Comparison of ENCODE assay signal across 8 mouse cellular contexts in the genomic region with DNA sequence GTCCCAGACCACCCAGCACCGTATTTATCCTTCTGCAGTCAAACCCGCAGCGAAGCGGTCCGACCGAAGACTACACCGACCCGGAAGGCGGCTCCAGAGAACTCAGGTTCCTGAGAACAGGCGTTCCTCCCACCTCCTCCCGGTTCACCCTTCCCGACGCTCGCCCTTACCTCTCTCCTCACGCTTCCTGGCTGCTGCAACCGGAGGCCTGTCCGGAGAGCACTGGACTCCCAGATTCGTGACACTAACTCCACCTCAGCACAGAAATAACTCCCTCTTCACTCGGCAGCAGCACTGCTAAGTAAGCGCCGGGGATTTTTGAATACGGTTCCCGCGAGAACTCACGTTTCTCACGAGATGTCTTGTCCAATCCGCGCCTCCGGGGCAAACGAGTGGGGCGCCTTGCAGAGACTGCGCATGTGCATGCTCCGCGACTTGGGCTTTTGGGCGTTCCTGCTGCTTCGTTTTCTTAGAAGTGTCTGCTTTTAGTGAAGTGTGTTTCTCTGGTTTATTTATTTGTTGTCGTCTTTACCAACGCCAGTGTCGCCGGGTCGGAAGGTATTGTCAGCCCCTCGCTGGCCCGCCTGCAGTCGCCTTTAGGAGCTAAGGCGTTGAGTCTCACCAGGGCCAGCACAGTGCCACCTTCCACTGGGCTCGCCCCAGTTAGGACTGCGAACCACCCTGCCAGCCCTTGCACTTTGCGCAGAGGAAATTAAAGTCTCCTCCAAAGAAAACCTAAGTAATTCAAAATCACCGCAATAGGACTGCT. TPM values are rescaled to one million over a fixed set of nuclear protein-coding genes. Genes with fewer than 3 reads are reported as not detected.
DNase-seq lines count a peak whose midpoint lies in the region; ATAC-seq and TF ChIP-seq lines count a peak whose summit lies in the region.

A gene (minus strand): TSS at position 324 of the 769 bp plus-strand sequence.

- peak; percentile 95 for ATAC-seq in cerebellum, adult (ENCODE audit: insufficient number of reproducible peaks, low FRiP score, low TSS enrichment)
- peak; percentile 98 for ATAC-seq in forebrain, embryonic 13.5 days
- ATAC-seq in neural tube, embryonic 15.5 days (ENCODE audit: low FRiP score): peak; percentile 96

- H3K9ac ChIP-seq in ES-Bruce4 (ENCODE audit: low read depth, poor library complexity, severe bottlenecking): peak within 1 kb of the TSS; percentile 77
- peak within 1 kb of the TSS; percentile 71 for H3K9ac ChIP-seq in forebrain, embryonic 13.5 days
- H3K9ac ChIP-seq in neural tube, embryonic 15.5 days (replicated peaks): peak within 1 kb of the TSS; percentile 74

- no peaks in the 10 kb centered on the region for H3K27me3 ChIP-seq in ES-Bruce4 (ENCODE audit: control insufficient read depth, insufficient read depth, low read length, poor library complexity, severe bottlenecking)
- peaks cover 3% of the 10 kb centered on the region; the same call in 1 of the 2 replicates for H3K27me3 ChIP-seq in forebrain, embryonic 13.5 days
- H3K27me3 ChIP-seq in neural tube, embryonic 15.5 days (replicated peaks): no peaks in the 10 kb centered on the region

- no peak for TF ChIP-seq CTCF in ES-Bruce4 (IDR thresholded peaks at IDR 0.05; ENCODE audit: low read depth, low read length)

- H3K4me3 ChIP-seq in ES-Bruce4 (ENCODE audit: low read depth, low read length): peak within 1 kb of the TSS; percentile 95
- H3K4me3 ChIP-seq in forebrain, embryonic 13.5 days: peak within 1 kb of the TSS; percentile 71
- peak within 1 kb of the TSS; percentile 72 for H3K4me3 ChIP-seq in neural tube, embryonic 15.5 days (replicated peaks)

- peak; percentile 95 to 97 for DNase-seq in heart, postnatal 14 days
- peak; percentile 94 for DNase-seq in layer of hippocampus, adult 11-12 months (ENCODE audit: low spot score)
- DNase-seq in lung, adult 18-20 months: peak; percentile 95 to 96
- DNase-seq in testis, postnatal 14 days (ENCODE audit: low spot score): peak; percentile 96

- peak within 1 kb of the TSS; percentile 83 for H3K4me2 ChIP-seq in forebrain, embryonic 13.5 days
- H3K4me2 ChIP-seq in neural tube, embryonic 15.5 days: peak within 1 kb of the TSS; percentile 79

- H3K36me3 ChIP-seq in ES-Bruce4 (ENCODE audit: control insufficient read depth, insufficient read depth, low read length, poor library complexity, severe bottlenecking): peaks cover 19% of the 10 kb centered on the region
- peaks cover 17% of the 10 kb centered on the region for H3K36me3 ChIP-seq in forebrain, embryonic 13.5 days (ENCODE audit: poor library complexity, severe bottlenecking)
- H3K36me3 ChIP-seq in neural tube, embryonic 15.5 days: no peaks in the 10 kb centered on the region

- intact Hi-C loops in heart, postnatal 14 days (cut with DNase I): loop anchor here (5.0 kb wide), 1 partner anchor 859 kb away; no protein-coding TSS in a partner anchor

- no peaks in the 10 kb centered on the region for H3K4me1 ChIP-seq in ES-Bruce4 (ENCODE audit: control insufficient read depth, insufficient read depth, low read length)
- H3K4me1 ChIP-seq in forebrain, embryonic 13.5 days: peaks cover 21% of the 10 kb centered on the region
- H3K4me1 ChIP-seq in neural tube, embryonic 15.5 days: peaks cover 18% of the 10 kb centered on the region

- peak within 1 kb of the TSS; percentile 62; the same call in 1 of the 2 replicates for H3K27ac ChIP-seq in ES-Bruce4 (ENCODE audit: insufficient read depth, low read length)
- H3K27ac ChIP-seq in forebrain, embryonic 13.5 days: no peak within 1 kb of the TSS
- peak within 1 kb of the TSS; percentile 76 for H3K27ac ChIP-seq in neural tube, embryonic 15.5 days (replicated peaks)

- TF ChIP-seq EP300 in ES-Bruce4 (IDR thresholded peaks at IDR 0.05; ENCODE audit: insufficient read depth, low read depth, low read length): peak; percentile 52; the same call in 1 of the 2 replicates

- under 1% methylated on average over 49 of the region's 49 CpGs for WGBS in forebrain, embryonic 13.5 days
- WGBS in neural tube, embryonic 15.5 days: under 1% methylated on average over 49 of the region's 49 CpGs

- H3K9me3 ChIP-seq in ES-Bruce4 (replicated peaks; ENCODE audit: control insufficient read depth, insufficient read depth, low read length, poor library complexity, severe bottlenecking): no peaks in the 10 kb centered on the region
- H3K9me3 ChIP-seq in forebrain, embryonic 13.5 days (replicated peaks): no peaks in the 10 kb centered on the region
- H3K9me3 ChIP-seq in neural tube, embryonic 15.5 days (replicated peaks): no peaks in the 10 kb centered on the region

- peak; percentile 84 for TF ChIP-seq POLR2A in ES-Bruce4 (IDR thresholded peaks at IDR 0.05; ENCODE audit: insufficient read depth, low read length)

RNA-seq across cellular contexts. Expression of the gene that starts here (rescaled TPM):
- 40.2 and 41.2 TPM in 2 replicates for polyA plus RNA-seq in ES-Bruce4 (2011; ENCODE audit: insufficient read depth, insufficient read length, low read depth, missing spikeins)
- polyA plus RNA-seq in forebrain, embryonic 13.5 days (2015; fragmentation: Nextera tagmentation; extraction: Ambion mirVana): 16.9 and 20.3 TPM in 2 replicates
- total RNA-seq in heart, postnatal 14 days (2021): 1 to 10 TPM; 1.1 to 1.7 TPM
- polyA plus RNA-seq in neural tube, embryonic 15.5 days (2015; fragmentation: Nextera tagmentation; extraction: Ambion mirVana): 2.3 and 7.0 TPM in 2 replicates
